Mouse (Mus musculus): Measurements from ENCODE around the gene Haspin.

Haspin gene

GRCm38 (mm10) chr11:73137591-73138501 lies at the start of gene Haspin:
Gene Haspin, minus strand, starts transcription at chr11:73138294.
- peak; percentile 91 to 93 for DNase-seq (ENCODE audit: low spot score in 2 of 2)

GRCm38 (mm10) chr11:73187231-73187630 lies 49.1 kb upstream of the Haspin start:
- no peak for DNase-seq (ENCODE audit: low spot score in 2 of 2)

GRCm38 (mm10) chr11:73185872-73186615 lies 48.0 kb upstream of the Haspin start:
- DNase-seq (ENCODE audit: low spot score in 2 of 2): no peak

GRCm38 (mm10) chr11:73177895-73178294 lies 39.8 kb upstream of the Haspin start:
- no peak for DNase-seq (ENCODE audit: low spot score in 2 of 2)

GRCm38 (mm10) chr11:73177509-73177875 lies 39.4 kb upstream of the Haspin start:
- DNase-seq (ENCODE audit: low spot score in 2 of 2): peak; percentile 58 to 60

- DNase-seq (ENCODE audit: low spot score in 2 of 2): peak; percentile 97
These were observed 38.8 kb upstream of the Haspin start, which contains the start of the genes Emc6 and Tax1bp3 for GRCm38 (mm10) chr11:73176608-73177508. Gene Emc6, minus strand, starts transcription at chr11:73177037. Gene Tax1bp3, plus strand, starts transcription at chr11:73177083.

- DNase-seq (ENCODE audit: low spot score in 2 of 2): no peak
These were observed 38.1 kb upstream of the Haspin start for GRCm38 (mm10) chr11:73176186-73176585.

GRCm38 (mm10) chr11:73175612-73176011 lies 37.5 kb upstream of the Haspin start:
- no peak for DNase-seq (ENCODE audit: low spot score in 2 of 2)

GRCm38 (mm10) chr11:73172186-73172585 lies 34.1 kb upstream of the Haspin start:
- no peak for DNase-seq (ENCODE audit: low spot score in 2 of 2)

- peak; percentile 59 to 69 for DNase-seq (ENCODE audit: low spot score in 2 of 2)
These were observed 31.1 kb upstream of the Haspin start for GRCm38 (mm10) chr11:73169231-73169630.

GRCm38 (mm10) chr11:73168576-73168975 lies 30.5 kb upstream of the Haspin start:
- no peak for DNase-seq (ENCODE audit: low spot score in 2 of 2)

- DNase-seq (ENCODE audit: low spot score in 2 of 2): no peak
These were observed 30.0 kb upstream of the Haspin start for GRCm38 (mm10) chr11:73168071-73168470.

GRCm38 (mm10) chr11:73162284-73162683 lies 24.2 kb upstream of the Haspin start:
- DNase-seq (ENCODE audit: low spot score in 2 of 2): no peak

- DNase-seq (ENCODE audit: low spot score in 2 of 2): no peak
These were observed 23.5 kb upstream of the Haspin start for GRCm38 (mm10) chr11:73161616-73162015.

- DNase-seq (ENCODE audit: low spot score in 2 of 2): no peak
These were observed 22.7 kb upstream of the Haspin start for GRCm38 (mm10) chr11:73160811-73161200.

GRCm38 (mm10) chr11:73159957-73160810 lies 22.1 kb upstream of the Haspin start, which contains the start of gene P2rx5:
Gene P2rx5, plus strand, starts transcription at chr11:73160421.
- DNase-seq (ENCODE audit: low spot score in 2 of 2): no peak

- DNase-seq (ENCODE audit: low spot score in 2 of 2): no peak
These were observed 17.0 kb upstream of the Haspin start for GRCm38 (mm10) chr11:73155071-73155470.

- no peak for DNase-seq (ENCODE audit: low spot score in 2 of 2)
These were observed 10.1 kb upstream of the Haspin start for GRCm38 (mm10) chr11:73148209-73148608.

- no peak for DNase-seq (ENCODE audit: low spot score in 2 of 2)
These were observed 8.9 kb upstream of the Haspin start for GRCm38 (mm10) chr11:73146975-73147365.

Measured in right cerebral cortex, postnatal 10 days (tissue).